Mouse (Mus musculus) bone marrow, adult 2 months (tissue): ENCODE data around the gene AL607142.1. TPM values are rescaled to one million over a fixed set of nuclear protein-coding genes. Genes with fewer than 3 reads are reported as not detected.

Source experiments
- H3K27ac ChIP-seq: fragments of 200-500 bp; 2 replicates; pipeline ENCODE4 v1.5.1; 2012; ENCODE audit warnings: low read depth, mild to moderate bottlenecking, control low read depth, inconsistent platforms, low read length; ENCODE audit not compliant: control insufficient read depth, poor library complexity, insufficient read depth
- H3K4me1 ChIP-seq: fragments of 200-500 bp; 2 replicates; pipeline ENCODE4 v1.6.1; 2011; ENCODE audit warnings: low read length; ENCODE audit not compliant: control insufficient read depth, insufficient read depth
- H3K4me3 ChIP-seq: fragments of 200-500 bp; replicated peaks from 2 replicates; pipeline ENCODE3; 2011; ENCODE audit warnings: mild to moderate bottlenecking, low read depth, low read length, control low read depth; ENCODE audit not compliant: control insufficient read depth
- CTCF ChIP-seq: fragments of 200-500 bp; IDR thresholded peaks from 2 replicates; pipeline ENCODE4 v1.5.1; 2011; ENCODE audit warnings: low read length, control low read depth; ENCODE audit not compliant: control insufficient read depth, insufficient read depth
- POLR2A ChIP-seq: fragments of 200-500 bp; IDR thresholded peaks from 2 replicates; pipeline ENCODE4 v1.6.1; 2011; ENCODE audit warnings: low read depth, mild to moderate bottlenecking, control low read depth, low read length, borderline replicate concordance; ENCODE audit not compliant: control insufficient read depth
- WGBS: fragments of 180-500 bp; shearing (Covaris S2); methylation state at CpG from one replicate; pipeline ENCODE4 v1.1.7; 2018; 5-methylcytosine and 5-hydroxymethylcytosine counted together
- polyA plus RNA-seq: library from polyadenylated mRNA; stranded (reverse); fragments of >200 nt; gene quantifications from 2 replicates; pipeline ENCODE4 v1.2.4, GENCODE M21; 2011; ENCODE audit warnings: low replicate concordance; ENCODE audit not compliant: missing spikeins, insufficient read depth, insufficient read length

Gene AL607142.1
- polyA plus RNA-seq, 1 experiment, result not detected

DNA sequence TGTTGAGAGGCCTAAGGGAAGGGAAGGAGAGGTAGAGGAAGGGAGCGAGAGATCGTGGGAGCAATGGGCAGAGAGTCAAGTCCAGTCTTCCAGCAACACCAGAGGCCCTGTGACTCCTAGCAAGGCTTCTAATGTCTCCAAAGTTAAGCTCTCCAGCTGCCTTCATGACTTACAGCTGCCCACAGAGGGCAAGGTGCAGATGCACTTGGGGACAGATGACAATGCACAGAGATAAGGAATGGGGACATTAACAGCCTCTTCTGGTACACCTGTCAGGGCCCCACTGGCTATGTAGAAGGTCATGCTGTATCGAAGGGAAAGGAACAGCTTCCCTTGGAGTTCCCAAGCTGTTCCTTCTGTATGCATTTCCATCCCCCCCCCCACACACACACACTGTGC is 4.8 kb downstream of the AL607142.1 start:
- H3K27ac ChIP-seq, result no peak overlapping the region
- H3K4me1 ChIP-seq, result no peaks in the 10 kb centered on the region
- no peak overlapping the region for H3K4me3 ChIP-seq
- 89% methylated on average over 3 of the region's 3 CpGs for WGBS
- no peak for TF ChIP-seq CTCF
- TF ChIP-seq POLR2A, result no peak

DNA sequence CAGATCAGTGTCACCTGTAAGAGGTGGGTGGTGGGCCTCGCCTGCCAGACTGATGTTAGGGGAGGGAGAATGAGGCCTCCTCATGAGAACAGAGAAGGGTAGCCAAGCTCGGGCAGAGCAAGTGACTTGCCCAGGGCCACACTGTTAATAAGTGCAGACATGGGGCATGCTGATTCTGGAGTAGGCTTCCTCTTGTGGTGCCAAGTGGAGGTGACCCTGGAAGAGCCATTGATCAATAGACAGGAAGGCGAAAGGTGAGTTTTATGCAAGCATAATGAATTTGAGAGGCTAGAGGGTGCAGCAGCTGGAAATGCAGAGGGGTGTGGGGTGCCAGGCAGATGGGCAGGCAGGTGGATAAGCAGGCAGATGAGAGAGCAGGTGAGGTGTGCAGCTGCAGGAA is 6.6 kb downstream of the AL607142.1 start:
- Histone ChIP-seq H3K27ac (no peak overlapping the region), H3K4me3 (no peak overlapping the region), H3K4me1 (no peaks in the 10 kb centered on the region)
- TF ChIP-seq POLR2A (no peak), CTCF (no peak)
- 58% methylated on average over 3 of the region's 3 CpGs for WGBS

DNA sequence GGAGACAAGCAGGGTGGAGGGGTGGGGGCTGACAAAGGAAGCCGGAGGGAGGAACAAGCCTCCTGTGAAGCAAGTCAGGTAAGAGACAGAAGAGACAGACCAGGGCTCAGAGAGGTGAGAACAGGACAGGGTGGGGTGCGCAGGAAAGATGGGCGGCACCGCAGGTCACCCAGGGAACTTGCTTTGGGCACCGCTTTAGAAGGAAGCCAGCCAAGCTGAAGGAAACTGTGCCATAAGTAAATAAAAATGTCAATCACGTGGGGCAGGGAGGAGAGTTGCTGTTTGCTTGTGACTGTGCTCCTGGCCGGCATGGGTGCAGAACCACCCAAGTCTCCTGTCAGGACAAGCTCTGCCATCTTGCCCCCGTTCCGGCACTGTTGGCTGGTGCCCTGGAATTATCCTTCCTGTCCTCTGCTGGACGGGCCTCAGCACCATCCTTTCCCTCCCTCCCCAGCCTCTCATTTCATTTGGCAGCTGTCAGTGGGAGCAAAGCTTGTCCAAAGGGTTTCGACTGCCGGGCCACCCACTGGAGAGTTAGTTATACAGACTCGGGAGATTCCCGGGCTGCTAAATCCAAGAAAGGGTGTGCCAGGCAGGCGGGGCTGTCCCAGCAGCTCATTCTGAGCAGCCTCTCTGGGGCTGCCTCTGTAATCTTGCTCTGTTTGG is 7.2 kb downstream of the AL607142.1 start:
- TF ChIP-seq CTCF, result no peak
- TF ChIP-seq POLR2A, result no peak
- H3K4me1 ChIP-seq, result no peaks in the 10 kb centered on the region
- H3K27ac ChIP-seq, result no peak overlapping the region
- H3K4me3 ChIP-seq, result no peak overlapping the region
- WGBS, result 71% methylated on average over 15 of the region's 15 CpGs

DNA sequence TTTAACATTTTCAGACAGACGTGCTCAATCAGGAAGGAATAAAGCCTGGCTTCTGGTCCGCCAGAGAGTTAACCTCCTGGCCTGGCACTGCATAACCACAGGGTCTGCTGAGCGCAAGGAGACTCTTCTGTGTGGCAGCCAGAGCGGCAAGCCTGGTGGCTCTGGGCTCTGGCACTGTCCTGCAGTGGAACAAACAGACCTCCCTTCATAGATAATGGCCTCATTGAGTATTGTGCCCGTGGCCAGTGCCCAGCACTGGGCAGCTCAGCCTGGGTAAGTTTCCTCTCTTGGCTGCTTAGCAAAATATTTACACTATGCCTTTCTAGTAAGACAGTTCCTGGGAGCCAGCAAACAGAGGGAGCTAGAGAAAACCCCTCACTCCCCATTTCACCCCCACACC is 9.3 kb downstream of the AL607142.1 start:
- 63% methylated on average over 5 of the region's 5 CpGs for WGBS

DNA sequence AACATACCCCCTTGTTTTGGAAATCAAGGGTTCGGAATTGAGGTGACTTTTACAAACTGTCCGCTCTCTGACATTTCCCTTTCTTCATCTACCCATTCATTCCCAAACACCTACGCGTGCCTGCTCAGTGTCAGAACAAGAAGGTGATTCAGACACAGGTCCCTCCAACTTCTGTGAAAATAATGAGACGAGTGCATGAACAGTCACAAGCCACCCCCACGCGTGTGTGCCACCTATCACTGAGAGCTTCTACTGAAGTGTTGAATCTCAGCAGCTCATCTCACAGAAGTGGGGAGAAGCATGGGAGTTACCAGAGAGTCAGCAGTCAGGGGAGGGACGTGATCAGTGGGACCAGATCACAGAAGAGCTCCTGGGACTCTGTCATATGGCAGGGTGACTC is 12.5 kb downstream of the AL607142.1 start:
- no peaks in the 10 kb centered on the region for H3K4me1 ChIP-seq
- WGBS, result 85% methylated on average over 8 of the region's 8 CpGs
- TF ChIP-seq POLR2A (no peak), CTCF (no peak)

More for the DNA sequence above, 9.3 kb downstream of the AL607142.1 start:
- no peak for TF ChIP-seq CTCF
- TF ChIP-seq POLR2A, result no peak
- Histone ChIP-seq H3K4me1 (no peaks in the 10 kb centered on the region), H3K27ac (no peak overlapping the region), H3K4me3 (no peak overlapping the region)

DNA sequence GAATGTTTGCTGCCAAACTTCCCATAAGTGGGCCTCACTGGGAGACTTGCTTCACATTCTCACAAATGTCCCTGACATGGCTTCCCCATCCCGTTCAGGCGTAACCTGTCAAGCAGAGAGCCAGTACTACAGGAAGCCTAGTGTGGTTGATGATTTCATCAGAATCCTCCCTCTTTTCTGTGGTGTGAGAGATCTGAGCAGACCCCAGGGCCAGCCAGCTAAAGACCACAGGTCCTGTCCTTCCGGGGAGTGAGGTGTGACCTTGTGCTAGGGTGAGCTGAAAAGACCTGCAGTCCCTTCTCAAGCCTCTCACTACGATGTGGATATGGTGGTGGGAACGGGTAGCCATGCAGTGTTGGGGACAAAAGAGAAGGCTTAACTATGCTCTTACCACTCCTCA is 17.7 kb downstream of the AL607142.1 start:
- WGBS, result 50% methylated on average over 5 of the region's 5 CpGs
- no peak overlapping the region for H3K27ac ChIP-seq
- TF ChIP-seq POLR2A (no peak), CTCF (no peak)
- H3K4me3 ChIP-seq, result no peak overlapping the region
- no peaks in the 10 kb centered on the region for H3K4me1 ChIP-seq

More for the DNA sequence above, 12.5 kb downstream of the AL607142.1 start:
- H3K27ac ChIP-seq, result no peak overlapping the region
- H3K4me3 ChIP-seq, result no peak overlapping the region

DNA sequence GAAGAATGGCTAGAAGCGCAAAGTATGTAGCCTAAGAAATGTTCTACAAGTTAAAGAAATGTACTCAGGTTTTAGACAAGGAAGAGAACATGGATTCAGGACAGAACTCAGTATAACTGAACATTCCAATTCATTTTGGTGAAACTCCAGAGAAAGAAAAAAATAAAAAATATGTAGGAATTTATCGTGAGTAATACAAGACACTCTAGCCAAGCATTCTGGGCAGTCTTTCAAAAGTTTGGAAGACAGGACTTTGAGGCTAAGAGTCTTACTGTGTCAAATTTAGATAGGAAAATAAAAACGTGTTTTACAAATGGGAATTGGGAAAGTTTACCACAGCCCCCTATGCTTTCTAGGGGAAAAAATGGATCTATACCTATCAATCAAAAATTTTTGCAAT is 18.9 kb downstream of the AL607142.1 start:
- no peak for TF ChIP-seq POLR2A
- TF ChIP-seq CTCF, result no peak
- Histone ChIP-seq H3K4me3 (no peak overlapping the region), H3K27ac (no peak overlapping the region), H3K4me1 (no peaks in the 10 kb centered on the region)
- WGBS, result 83% methylated on average over 3 of the region's 3 CpGs

DNA sequence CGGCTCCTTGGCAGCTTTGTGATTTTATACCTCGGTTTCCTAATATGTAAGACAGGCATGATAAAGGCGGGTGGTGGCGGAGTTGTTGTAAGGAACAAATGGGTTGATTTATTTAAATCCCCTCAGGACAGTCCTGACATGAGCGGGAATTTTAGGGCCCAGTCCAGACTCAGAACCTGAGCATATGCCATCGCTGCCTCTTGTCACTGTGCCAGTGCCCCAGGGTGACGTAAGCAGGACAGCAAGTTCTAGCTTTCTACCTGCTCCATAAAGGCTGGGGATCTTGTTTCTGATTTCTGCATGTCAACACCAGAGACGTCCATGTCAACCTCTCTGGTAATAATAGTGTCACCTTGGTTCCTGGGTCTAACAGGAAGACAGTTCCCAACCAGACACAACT is 24.7 kb downstream of the AL607142.1 start:
- TF ChIP-seq POLR2A (no peak), CTCF (no peak)
- Histone ChIP-seq H3K4me1 (no peaks in the 10 kb centered on the region), H3K27ac (no peak overlapping the region), H3K4me3 (no peak overlapping the region)
- 73% methylated on average over 8 of the region's 8 CpGs for WGBS
